Mouse (Mus musculus): Measurements from ENCODE around the gene Nbr1.

The Nbr1 gene

DNA sequence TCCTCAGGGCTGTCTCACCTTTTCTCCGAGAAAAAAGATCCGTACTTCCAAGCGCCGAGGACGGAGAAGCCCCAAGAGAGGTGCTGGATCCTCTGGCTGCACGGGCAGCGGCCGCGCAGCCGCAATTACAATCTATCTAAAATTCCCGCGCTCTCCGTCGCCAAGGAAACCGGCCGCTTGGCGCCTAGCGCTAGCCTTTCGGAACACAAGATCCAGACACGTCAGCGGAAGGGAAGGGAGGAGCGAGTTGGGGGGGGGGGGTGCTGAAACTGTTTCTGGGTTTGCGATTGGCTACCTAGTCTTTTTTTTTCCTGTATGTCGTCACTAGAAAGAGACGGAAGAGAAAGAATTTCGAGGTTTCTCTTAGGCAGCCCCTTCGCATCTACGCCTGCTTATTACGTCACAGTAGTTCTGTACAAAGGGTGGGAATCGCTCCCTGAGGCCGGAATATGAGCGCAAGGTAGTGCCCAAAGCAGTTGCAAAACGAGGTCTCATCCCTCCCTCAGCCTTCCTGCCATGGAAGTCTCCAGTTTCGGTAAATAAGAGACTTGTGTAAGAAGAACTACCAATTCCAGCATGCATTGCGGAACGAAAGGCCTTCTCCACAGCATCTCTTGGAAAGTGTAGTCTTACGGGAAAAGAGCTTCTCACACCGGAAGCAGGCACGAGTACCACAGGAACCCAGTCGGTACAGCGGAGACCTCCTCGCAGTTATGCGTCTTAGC is at the start of gene Nbr1, which contains the start of gene Brca1:
TSS of gene Nbr1 (plus strand) at position 399 of the 725 bp plus-strand sequence.
TSS of gene Brca1 (minus strand) at position 205 of the 725 bp plus-strand sequence.
- in situ Hi-C loops (cut with MboI, MseI) = no loop called here

DNA sequence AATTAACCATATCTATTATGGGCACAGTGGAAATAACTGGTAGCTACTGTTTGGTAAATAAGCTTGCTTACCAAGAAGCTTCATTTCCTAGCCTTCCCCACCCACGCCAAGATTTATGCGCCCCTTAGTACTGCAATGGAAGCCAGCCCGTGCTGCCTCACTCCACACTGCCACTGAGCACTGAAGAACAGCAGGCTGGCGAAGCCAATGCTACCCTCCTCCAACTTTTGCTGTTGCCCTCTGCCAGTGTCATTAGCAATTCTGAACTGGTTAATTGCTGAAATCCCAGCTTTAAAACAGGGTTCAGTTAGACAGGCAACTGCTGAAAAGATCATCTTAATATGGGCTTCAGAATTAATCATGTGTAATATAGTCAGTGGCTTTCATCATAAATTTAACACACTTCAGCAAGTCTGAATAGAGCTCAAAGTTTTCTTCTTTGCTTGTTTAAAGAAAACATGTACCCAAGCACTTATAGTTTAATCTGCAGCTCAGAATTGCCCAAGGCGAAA is 45.6 kb upstream of the Nbr1 start:
- in situ Hi-C loops (cut with MboI, MseI) = no loop called here

DNA sequence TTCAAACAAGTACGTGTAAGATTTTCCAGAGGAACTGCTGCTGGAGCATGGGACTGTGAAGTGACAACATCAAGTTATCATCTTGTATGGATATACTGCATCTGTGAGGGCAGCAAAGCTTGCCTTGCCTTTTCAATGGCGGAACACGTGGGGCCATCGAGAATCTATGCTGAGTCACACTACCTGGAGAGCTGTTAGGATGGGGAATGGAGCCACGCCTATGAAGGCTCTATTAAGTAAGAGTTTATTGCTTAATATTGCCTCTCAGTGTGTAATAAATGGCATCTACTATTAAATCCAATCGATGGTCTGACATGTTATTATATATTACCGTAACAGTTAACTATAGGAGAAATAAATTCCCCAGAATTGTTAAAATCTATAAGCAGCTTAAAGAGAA is 44.9 kb upstream of the Nbr1 start:
- in situ Hi-C loops (cut with MboI, MseI) = no loop called here

DNA sequence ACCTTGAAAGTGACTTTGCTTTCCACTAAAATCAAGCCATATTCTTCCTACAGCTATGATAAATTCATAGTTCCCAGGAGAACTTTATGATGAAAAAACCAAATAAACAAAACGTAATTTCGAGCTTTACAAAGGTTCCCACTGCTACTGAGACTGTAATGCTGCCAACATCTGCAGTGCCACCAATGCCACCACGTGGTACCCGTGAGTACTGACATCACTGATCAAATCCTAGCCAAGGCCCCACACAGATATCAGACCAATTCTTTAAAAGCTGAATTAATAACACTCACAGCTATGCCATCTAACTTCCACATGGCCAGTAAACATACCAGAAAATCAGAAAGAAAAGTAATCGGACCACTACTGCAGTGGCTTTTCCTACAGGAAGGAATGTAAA is 33.0 kb upstream of the Nbr1 start:
- in situ Hi-C loops (cut with MboI, MseI) = no loop called here

DNA sequence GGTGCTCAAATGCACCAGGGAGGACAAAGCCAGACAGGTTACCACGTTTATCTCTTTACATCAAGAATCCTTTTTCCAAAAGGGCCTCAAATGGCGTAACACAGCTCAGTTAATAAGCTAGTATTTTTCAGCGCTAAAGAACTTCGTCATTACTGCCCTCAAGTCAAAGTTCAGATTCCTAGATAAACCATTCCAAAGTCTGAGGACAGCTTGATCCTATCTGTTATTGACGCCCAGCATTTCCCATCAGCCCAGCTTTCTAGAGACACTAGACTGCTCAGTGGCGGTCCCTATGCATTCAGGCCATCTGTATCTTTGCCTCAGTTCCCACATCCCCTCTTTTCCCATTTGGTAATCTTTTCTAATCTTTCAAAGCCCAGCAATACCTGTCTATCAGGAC is 32.6 kb upstream of the Nbr1 start:
- in situ Hi-C loops (cut with MboI, MseI) = no loop called here

DNA sequence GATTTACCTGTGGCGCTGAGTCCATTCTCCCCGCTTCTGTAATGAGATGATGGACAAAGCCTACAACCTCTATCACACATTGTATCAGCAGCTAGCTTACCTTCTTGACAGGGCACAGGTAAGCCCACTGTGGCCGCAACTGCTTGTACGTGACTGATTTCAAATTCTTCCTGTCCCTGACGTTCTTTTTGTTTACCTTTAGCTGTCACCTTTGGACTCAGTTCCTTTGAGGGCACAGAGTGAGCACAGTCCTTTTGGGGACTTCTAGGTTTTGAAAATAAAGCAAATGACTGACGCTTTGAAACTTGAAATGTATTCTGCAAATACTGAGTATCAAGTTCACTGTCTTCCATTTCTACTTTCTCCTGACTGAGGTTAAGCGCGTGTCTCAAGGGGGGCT is 27.5 kb upstream of the Nbr1 start:
- in situ Hi-C loops (cut with MboI, MseI) = no loop called here

DNA sequence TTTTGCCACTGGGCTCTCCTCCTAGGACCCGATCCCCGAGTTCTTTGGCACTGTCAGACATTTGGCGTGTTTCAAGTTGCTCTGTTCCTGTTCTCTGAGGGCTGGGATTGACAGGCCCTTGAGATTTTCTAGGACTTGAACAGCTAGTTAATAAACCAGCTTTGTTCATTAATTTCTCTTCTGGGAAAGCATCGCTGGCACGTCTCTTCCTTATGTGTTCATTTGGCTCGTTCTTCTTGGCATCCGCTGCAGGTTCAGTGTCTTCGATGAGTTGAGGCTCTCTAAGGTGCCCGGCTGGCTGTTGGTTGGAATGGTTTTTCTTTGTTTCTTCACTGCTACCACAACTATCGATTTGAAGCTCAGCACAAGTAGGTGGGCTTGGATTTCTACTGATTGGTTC is 26.9 kb upstream of the Nbr1 start:
- in situ Hi-C loops (cut with MboI, MseI) = no loop called here

DNA sequence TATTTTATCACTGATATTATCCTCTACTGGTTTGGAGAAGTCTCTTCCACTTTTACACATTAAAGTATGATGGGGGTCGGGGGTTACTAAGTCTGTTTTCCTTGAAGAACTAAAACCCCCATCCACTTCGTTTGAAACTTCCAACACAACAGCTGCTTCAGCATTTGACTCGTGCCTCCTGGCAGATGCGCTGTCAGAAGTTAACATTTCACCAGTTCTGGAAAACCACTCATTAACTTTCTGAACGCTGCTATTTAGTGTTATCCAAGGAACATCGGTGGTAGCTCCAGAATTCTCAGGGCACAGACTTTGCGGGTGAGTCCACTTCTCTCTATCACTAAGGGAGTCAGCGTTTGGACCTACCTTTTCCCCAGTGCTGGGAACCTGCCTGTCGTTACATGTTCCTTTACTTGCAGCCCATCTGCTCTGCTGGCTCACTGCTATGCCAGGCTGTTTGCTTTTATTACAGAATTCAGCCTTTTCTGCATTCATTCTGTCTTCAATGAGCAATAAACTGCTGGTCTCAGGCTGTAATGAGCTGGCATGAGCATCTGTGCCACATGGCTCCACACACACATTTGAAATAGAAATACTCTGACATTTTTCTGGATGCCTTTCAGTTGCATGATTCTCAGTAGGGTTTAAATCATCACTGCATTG is 25.9 kb upstream of the Nbr1 start:
- in situ Hi-C loops (cut with MboI, MseI) = no loop called here

DNA sequence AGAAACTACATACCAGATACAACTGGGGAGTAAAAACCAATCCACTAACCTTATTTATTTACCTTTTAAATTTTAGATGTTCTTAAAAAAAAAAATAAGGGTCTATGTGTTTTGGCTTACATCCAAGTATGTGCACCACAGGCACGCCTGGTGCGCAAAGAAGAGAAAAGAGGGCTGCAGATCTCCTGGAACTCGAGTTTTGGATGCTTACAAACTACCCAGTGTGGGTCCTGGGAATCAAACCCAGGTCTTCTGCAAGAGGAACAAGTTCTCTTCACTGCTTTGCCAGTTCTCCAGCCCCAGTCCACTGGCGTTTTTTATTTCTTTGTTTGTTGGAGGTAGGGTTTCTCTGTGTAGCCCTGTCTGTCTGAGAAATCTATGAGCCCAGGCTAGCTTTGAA is 25.3 kb upstream of the Nbr1 start:
- in situ Hi-C loops (cut with MboI, MseI) = no loop called here

DNA sequence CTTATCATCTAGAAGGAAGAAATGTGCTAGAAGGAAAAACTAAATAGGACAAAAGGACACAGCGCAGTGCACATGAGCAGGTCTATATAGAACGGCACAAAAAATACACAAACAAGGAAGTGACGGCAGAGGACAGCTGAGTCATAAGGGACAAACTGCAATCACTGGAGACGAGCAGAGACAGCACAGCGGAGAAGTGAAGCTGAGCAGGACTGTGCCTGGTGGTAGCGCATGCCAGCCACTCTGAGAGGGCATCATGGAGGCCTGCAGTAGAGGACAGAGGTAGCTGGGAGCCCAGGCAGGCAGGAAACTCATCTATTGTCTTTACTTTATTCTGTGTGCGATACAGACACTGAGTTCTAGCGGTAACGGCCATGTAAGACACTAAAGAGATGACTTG is 8.4 kb upstream of the Nbr1 start:
- in situ Hi-C loops (cut with MboI, MseI) = no loop called here

DNA sequence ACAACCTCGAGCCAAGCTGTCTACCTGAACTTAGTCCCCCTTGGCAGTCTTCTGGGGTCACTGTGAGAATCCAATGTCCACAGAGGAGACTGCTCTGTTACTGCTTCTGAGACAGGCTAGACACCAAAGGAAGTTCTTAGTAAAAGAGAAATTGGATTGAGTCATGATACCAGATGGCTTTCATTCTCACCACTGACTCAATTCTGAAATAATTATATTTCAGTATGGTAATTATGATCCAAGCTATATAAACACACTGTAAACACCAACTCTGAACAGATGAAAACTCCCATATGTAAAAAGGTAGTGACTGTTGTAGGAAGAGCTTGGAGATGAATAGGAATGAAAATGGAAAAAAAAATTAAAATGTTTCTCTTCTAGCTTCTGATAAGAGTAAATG is 7.8 kb upstream of the Nbr1 start:
- in situ Hi-C loops (cut with MboI, MseI) = no loop called here

DNA sequence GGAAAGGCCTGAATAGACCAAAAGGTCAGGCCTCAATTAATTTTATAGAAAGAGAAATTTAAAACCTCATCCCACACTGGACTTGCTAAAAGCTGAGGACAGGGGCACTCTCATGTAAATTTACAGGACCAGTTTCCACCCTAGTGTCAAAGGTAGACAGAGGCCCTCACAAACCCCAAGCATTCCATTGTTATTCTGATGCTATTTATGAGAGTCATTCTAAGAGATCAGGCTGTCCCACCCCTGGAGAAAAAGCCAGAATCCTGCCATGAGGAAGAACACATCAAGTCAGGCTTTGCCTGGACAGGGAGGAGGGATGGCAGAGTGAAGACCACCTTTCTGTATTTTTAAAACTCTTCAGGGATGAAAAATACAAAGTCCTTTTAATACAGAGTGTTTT is 3.4 kb upstream of the Nbr1 start:
- in situ Hi-C loops (cut with MboI, MseI) = no loop called here

DNA sequence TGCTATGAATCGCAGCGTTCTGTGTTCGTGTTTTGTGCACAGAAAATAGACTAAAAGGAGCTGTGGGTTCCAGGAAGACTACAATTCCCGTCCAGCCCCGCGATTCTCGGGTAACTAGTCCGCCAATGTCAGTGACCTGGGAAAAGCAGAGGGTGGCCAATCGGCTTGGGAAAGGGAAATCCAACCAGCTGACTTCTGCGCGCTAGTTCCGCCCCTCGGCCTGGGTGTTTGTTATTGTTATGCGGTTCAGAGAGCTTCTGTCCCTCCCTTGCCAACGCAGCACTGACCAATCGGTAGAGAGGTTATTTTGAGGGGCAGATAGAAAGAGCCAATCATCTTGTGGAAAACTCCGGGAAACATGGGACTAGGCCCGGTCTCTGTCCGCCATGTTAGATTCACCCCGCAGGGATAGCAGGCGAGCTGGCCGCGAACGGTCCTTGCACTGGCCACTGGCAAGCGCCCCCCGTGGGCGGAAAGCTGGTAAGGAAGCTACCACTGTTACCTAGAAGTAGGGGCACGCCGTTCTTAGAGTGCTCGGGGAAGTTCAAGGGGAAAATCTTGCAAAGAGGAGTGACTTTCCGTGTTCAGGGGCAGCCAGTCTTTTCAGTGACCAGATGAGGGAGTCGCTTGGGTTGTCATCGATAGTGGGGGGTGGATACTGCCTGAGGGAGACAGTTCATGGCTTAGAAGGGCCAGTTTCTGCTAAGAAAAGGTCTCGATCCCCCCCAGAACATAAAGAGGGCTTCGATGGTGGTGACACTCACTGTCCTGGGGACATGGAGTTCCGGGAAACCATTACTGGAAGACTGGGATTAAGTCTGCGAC is 739 bp downstream of the Nbr1 start:
- in situ Hi-C loops (cut with MboI, MseI) = no loop called here

DNA sequence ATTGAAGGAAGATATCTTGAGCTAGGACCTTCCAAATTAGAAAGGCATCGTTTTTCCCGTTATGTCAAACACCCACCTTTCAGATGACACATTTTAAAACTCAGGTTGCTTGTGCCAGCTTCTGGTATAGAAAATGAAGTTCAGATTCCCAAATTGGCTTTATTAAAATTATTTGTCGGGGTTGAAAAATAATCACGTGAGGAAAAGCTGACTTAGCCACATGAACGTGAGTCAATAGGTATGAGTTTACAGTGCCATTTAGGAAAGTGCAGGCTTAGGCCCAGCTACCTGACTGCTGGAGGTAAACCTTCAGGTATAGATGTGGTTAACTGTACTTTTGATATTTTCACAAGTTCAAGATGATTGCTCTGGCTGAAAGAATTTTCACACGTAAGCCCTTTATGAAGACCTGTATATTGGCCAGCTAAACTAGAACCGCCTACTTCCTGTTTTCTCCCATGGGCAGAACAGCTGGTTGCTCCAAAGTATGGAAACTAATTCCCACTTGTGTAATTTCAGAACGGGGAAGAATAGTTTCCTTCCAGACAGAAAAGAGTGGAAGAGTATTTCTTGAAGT is 1.5 kb downstream of the Nbr1 start:
- in situ Hi-C loops (cut with MboI, MseI) = no loop called here

DNA sequence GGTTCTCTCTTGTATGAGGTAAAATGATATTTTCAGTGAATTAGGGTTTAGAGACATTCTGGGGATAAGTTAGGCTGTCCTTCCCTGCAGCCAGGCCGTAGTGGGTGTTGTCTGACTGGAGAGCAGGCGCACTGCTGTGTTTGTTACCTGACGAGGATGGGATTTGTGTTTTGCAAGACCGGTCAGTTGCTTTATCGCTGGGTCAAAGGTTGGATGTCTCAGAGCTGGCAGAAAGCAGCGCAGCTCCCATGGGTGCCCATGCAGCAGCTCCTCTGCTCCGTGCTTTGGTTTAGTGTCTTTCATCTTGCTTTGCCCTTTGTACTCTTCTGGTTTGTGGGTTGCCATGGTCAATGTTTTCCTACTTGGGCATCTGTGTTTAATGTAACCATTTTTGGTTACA is 4.6 kb downstream of the Nbr1 start:
- in situ Hi-C loops (cut with MboI, MseI) = no loop called here

DNA sequence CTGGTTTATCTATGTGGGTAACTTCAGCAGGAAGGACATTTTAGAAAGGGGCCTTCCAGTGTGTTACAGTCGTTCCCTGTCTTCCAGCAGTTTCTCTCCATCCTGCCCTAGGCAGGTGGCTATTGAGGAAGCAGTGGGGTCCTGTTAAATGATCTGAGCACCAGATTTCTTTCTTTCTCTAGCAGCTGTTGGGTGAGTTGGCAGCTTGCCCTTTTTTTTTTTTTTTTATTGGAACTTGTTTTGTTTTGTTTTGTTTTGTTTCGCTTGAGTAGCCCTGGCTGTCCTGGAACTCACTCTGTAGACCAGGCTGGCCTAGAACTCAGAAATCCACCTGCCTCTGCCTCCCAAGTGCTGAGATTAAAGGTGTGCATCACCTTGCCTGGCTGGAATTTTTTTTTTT is 5.0 kb downstream of the Nbr1 start:
- in situ Hi-C loops (cut with MboI, MseI) = no loop called here

DNA sequence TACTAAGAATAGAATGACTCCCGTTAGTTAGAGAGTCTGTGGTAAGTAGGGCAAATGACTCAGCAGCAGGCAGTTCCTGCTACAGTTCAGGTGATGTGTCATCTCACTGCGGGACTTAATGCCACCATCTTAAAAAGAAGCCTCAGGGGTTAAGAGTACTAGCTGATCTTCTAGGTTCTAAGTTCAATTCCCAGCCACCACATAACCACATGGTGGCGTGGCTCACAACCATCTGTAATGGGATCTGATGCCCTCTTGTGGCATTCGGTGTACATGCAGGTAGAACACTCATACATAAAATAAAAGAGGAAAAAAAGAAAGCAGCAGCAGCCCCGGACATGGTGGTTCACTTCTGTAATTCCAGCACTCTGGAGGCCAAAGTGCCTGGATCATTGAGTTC is 10.4 kb downstream of the Nbr1 start:
- in situ Hi-C loops (cut with MboI, MseI) = no loop called here

DNA sequence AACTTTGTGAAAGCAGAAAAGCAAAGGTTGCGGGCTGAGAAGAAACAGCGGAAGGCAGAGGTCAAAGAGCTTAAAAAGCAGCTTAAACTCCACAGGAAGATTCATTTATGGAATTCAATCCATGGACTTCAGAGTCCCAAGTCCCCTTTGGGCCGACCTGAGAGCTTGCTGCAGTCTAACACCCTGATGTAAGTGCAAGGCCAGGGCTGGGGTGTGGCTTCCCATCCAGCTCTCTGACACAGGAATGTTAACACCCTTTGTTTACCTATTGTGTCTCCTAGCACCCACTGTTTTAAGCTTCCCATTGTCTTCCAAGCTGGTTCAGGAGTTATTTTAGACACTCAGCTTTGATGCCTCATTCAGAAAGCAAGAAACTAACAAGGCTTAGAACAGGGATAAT is 16.5 kb downstream of the Nbr1 start:
- in situ Hi-C loops (cut with MboI, MseI) = no loop called here

DNA sequence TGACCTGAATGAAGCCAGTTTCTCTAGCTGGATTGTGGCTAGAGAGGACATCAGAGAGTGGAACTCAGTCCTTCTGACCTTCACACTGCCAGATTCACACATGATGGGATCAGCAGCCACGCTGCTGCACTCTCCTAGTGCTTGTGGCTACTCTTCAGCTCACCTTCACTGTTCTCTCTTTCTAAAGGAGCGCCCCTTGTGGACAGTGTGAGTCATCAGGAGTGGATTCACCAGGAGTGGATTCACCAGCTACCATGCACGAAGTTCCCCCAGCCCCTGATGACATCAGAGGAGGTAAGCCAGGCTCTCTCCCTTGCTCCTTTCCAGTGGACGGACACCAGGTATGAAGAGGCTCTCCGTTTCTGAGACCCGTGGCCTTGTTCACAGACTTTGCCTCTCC is 24.2 kb downstream of the Nbr1 start:
- in situ Hi-C loops (cut with MboI, MseI) = no loop called here

DNA sequence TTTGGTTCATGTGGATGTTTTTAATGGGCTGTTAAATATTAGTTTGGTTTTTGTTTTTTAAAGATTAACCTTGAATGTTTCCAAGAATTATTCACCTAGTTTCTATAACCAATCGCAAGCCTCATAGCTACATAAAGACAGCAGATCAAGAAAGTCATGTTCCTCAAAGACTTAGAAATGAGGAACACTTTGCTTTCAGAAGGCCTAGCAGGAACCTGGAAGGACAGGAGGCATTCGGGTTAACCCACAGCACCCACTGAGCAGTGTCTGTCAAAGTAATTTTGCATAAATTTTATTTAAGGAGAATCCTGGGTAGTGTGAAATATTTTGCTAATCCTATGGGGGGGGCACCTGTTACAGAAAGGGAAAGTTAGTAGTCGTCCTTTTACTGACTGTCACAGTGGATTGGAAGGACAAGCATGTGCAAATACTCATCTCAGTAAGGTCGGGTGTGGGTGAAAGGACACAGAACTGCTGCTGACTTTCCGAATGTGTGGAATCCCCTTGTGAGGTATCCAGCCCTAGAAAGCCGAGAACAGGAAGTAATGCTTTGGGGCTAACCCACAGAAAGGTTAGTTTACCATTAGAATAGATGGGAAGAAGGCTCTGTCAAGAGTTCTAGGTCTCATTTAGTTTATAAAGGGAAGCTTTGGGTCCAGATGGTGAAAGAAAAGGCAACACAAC is 29.3 kb downstream of the Nbr1 start:
- in situ Hi-C loops (cut with MboI, MseI) = no loop called here
